Mouse (Mus musculus) myocyte (in vitro differentiated cells): ENCODE data around the gene Sgcb. TPM values are rescaled to one million over a fixed set of nuclear protein-coding genes. Genes with fewer than 3 reads are reported as not detected.

Source experiments
- H3K27me3 ChIP-seq: one replicate; pipeline ENCODE4 v1.6.1; 2011; ENCODE audit not compliant: control insufficient read depth, insufficient read depth, insufficient read length
- H3K36me3 ChIP-seq: one replicate; pipeline ENCODE4 v1.6.1; 2011; ENCODE audit not compliant: control insufficient read depth, insufficient read depth
- H3K4me2 ChIP-seq: one replicate; pipeline ENCODE4 v1.6.1; 2011; ENCODE audit warnings: low read depth, control low read depth
- H3K4me3 ChIP-seq: one replicate; pipeline ENCODE4 v1.5.1; 2011; ENCODE audit warnings: mild to moderate bottlenecking, control low read depth, moderate library complexity
- H3K79me2 ChIP-seq: one replicate; pipeline ENCODE4 v1.6.1; 2011; ENCODE audit not compliant: control insufficient read depth, insufficient read depth
- H3ac ChIP-seq: one replicate; pipeline ENCODE4 v1.6.1; 2011; ENCODE audit not compliant: control insufficient read depth, insufficient read length
- CEBPB ChIP-seq: IDR thresholded peaks from 2 replicates; pipeline ENCODE4 v1.6.1; 2011; ENCODE audit warnings: mild to moderate bottlenecking, moderate library complexity; ENCODE audit not compliant: poor library complexity, insufficient read depth, severe bottlenecking
- E2F4 ChIP-seq: IDR thresholded peaks from one replicate; pipeline ENCODE4 v1.6.1; 2011; ENCODE audit warnings: mild to moderate bottlenecking, control low read depth, moderate library complexity; ENCODE audit not compliant: insufficient read depth
- MAX ChIP-seq: IDR thresholded peaks from one replicate; pipeline ENCODE4 v1.6.1; 2011; ENCODE audit warnings: low read depth, mild to moderate bottlenecking, control low read depth
- MYOD1 ChIP-seq, 3 experiments: IDR thresholded peaks; one replicate each; pipeline ENCODE4 v1.6.1; 2011; ENCODE audit warnings: control low read depth in 2 of 3, low read depth in 2 of 3, mild to moderate bottlenecking in 2 of 3, moderate library complexity in 1 of 3; ENCODE audit not compliant: insufficient read length in 2 of 3, control insufficient read depth in 1 of 3
- MYOG ChIP-seq, 3 experiments: IDR thresholded peaks; one replicate each; pipeline ENCODE4 v1.6.1; 2011; ENCODE audit warnings: control low read depth in 2 of 3, low read depth in 2 of 3, mild to moderate bottlenecking in 2 of 3; ENCODE audit not compliant: insufficient read length in 2 of 3, control insufficient read depth in 1 of 3, insufficient read depth in 1 of 3
- POLR2A ChIP-seq: IDR thresholded peaks from one replicate; pipeline ENCODE4 v1.6.1; 2011; ENCODE audit warnings: low read depth, mild to moderate bottlenecking, control low read depth, moderate library complexity; ENCODE audit not compliant: insufficient read length
- POLR2AphosphoS2 ChIP-seq: IDR thresholded peaks from one replicate; pipeline ENCODE4 v1.6.1; 2011; ENCODE audit warnings: low read depth, control low read depth; ENCODE audit not compliant: insufficient read length
- REST ChIP-seq: IDR thresholded peaks from one replicate; pipeline ENCODE4 v1.6.1; 2011; ENCODE audit warnings: mild to moderate bottlenecking, control low read depth, moderate library complexity; ENCODE audit not compliant: insufficient read depth, insufficient read length
- SRF ChIP-seq: IDR thresholded peaks from one replicate; pipeline ENCODE4 v1.6.1; 2011; ENCODE audit warnings: low read depth; ENCODE audit not compliant: control insufficient read depth, insufficient read length
- TCF12 ChIP-seq: IDR thresholded peaks from one replicate; pipeline ENCODE4 v1.6.1; 2011; ENCODE audit warnings: mild to moderate bottlenecking, control low read depth; ENCODE audit not compliant: poor library complexity, insufficient read depth, severe bottlenecking
- TCF3 ChIP-seq: IDR thresholded peaks from one replicate; pipeline ENCODE4 v1.6.1; 2011; ENCODE audit warnings: low read depth, control low read depth; ENCODE audit not compliant: insufficient read length
- USF1 ChIP-seq: IDR thresholded peaks from one replicate; pipeline ENCODE4 v1.6.1; 2011; ENCODE audit warnings: low read depth, mild to moderate bottlenecking, control low read depth, moderate library complexity
- polyA plus RNA-seq: library from polyadenylated mRNA; unstranded; fragments of >200 nt; fragmentation: generic; extraction: Trizol; gene quantifications from one replicate; pipeline ENCODE4 v1.2.1, GENCODE M21; 2012; ENCODE audit warnings: missing spikeins

Sgcb gene
- polyA plus RNA-seq, 1 experiment: 45.7 TPM

DNA sequence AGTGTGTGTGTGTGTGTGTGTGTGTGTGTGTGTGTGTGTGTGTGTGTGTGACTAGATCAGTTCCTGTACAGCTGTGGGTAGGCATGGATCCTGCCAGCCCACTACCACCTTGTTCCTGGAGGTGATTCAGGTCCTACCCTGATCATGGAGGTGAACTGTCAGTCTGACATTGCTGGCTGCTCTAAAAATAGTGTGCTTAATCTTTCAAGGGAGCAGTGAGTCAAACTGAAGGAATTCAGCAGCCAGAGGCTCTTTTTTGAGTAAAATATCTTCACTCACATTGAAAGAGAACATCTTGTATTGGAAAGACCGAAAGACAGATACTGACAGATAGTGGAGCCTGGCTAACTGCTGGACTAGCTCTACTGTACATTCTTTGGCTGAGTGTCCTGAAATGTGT is 41.0 kb upstream of the Sgcb start:
- Histone ChIP-seq H3K27me3 (no peaks in the 10 kb centered on the region), H3K36me3 (no peaks in the 10 kb centered on the region), H3ac (no peak overlapping the region), H3K4me3 (no peak overlapping the region), H3K79me2 (no peaks in the 10 kb centered on the region), H3K4me2 (no peak overlapping the region)
- TF ChIP-seq TCF12: no peak
- TF ChIP-seq CEBPB: no peak
- no peak for TF ChIP-seq POLR2AphosphoS2
- no peak for TF ChIP-seq MYOG (IDR thresholded peaks at IDR 0.05; ENCODE audit: control insufficient read depth in 1 of 3, insufficient read depth in 1 of 3, insufficient read length in 2 of 3, low read depth in 2 of 3)

DNA sequence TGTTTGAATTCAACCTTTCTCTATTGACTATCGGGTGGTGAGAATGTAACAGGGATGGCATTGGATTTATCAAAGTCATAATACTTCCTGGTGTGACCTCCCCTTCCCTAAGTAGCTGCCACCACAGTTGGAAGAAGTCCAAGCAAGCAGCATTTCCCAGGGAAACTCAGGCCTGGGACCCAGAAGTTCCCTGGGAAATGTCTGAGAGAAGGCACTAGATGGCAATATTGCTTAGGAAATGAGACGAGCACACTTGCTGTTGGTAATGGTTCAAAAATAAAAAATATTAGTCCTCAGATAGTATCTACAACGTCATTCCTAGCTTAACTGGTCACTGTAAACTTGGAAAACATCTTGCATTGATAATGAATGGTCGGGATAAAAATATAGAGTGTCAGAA is 38.6 kb upstream of the Sgcb start:
- H3K4me2 ChIP-seq: no peak overlapping the region
- H3K79me2 ChIP-seq: no peaks in the 10 kb centered on the region
- no peak for TF ChIP-seq CEBPB
- TF ChIP-seq USF1: no peak
- TF ChIP-seq TCF3: no peak
- no peak for TF ChIP-seq MYOG (IDR thresholded peaks at IDR 0.05; ENCODE audit: control insufficient read depth in 1 of 3, insufficient read depth in 1 of 3, insufficient read length in 2 of 3, low read depth in 2 of 3)
- TF ChIP-seq MYOD1 (IDR thresholded peaks at IDR 0.05; ENCODE audit: control insufficient read depth in 1 of 3, insufficient read length in 2 of 3, low read depth in 2 of 3): no peak
- no peak for TF ChIP-seq E2F4
- no peak for TF ChIP-seq REST
- no peak for TF ChIP-seq POLR2AphosphoS2
- no peaks in the 10 kb centered on the region for H3K36me3 ChIP-seq
- no peak overlapping the region for H3K4me3 ChIP-seq
- H3K27me3 ChIP-seq: no peaks in the 10 kb centered on the region
- H3ac ChIP-seq: no peak overlapping the region

DNA sequence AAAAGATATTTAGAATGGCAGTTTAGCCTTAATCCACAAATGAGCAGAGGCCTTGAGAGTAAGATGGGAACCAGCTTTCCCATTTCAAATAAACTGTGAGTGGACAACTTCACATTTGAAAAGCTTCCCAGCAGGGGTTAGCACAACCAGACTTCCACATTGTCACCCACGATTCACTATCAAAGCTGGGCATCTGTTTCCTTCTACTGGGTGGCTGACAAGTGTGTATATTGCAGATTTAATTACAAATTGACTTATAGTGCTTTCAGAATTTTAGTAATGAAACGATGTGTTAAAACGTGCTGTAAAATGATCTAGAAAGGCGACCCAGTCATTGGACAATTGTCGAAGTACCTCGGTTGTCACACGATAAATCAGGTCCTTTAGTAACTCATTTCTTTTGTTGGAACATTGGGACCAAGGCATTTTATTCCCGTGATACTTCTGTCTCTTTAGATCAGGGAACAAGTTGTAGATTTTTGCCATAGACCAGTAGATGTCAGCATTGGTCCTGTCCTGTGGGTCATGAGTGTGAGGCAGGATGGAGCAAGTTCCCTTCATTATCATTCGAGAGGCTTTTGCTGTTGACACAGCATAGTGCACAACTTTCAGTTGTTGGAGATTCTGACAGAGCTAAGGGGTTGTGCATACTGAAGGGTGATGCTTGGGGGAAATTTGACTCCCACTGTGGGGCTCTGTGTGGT is 36.3 kb upstream of the Sgcb start:
- no peak for TF ChIP-seq TCF3
- TF ChIP-seq REST: no peak
- no peak for TF ChIP-seq POLR2A
- H3K79me2 ChIP-seq: no peaks in the 10 kb centered on the region
- H3ac ChIP-seq: no peak overlapping the region
- H3K36me3 ChIP-seq: no peaks in the 10 kb centered on the region
- H3K4me2 ChIP-seq: no peak overlapping the region
- H3K4me3 ChIP-seq: no peak overlapping the region
- peaks cover 3% of the 10 kb centered on the region for H3K27me3 ChIP-seq

DNA sequence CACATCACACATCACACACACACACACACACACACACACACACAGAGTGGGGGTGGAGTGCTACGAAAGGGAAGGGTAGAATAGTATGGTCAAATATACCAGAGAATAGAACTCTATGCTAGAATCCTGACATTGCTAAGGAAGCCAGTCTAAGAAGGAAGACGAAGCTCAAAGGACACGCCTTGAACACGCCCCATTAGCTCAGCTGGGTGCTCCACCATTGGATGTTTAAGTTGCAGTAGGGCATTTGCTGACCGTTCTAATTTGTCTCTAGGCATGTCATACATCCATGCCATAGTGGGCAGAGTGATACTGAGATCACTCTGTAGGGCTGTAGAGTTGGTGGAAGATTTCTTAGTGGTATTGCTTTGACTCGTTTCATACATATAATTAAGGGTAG is 35.6 kb upstream of the Sgcb start:
- Histone ChIP-seq H3ac (no peak overlapping the region), H3K4me3 (no peak overlapping the region), H3K4me2 (no peak overlapping the region), H3K27me3 (peaks cover 3% of the 10 kb centered on the region), H3K36me3 (no peaks in the 10 kb centered on the region), H3K79me2 (no peaks in the 10 kb centered on the region)
- TF ChIP-seq POLR2A (no peak), MYOD1 (IDR thresholded peaks at IDR 0.05; ENCODE audit: control insufficient read depth in 1 of 3, insufficient read length in 2 of 3, low read depth in 2 of 3) (no peak), MYOG (IDR thresholded peaks at IDR 0.05; ENCODE audit: control insufficient read depth in 1 of 3, insufficient read depth in 1 of 3, insufficient read length in 2 of 3, low read depth in 2 of 3) (no peak), TCF12 (no peak), USF1 (no peak), REST (no peak)

DNA sequence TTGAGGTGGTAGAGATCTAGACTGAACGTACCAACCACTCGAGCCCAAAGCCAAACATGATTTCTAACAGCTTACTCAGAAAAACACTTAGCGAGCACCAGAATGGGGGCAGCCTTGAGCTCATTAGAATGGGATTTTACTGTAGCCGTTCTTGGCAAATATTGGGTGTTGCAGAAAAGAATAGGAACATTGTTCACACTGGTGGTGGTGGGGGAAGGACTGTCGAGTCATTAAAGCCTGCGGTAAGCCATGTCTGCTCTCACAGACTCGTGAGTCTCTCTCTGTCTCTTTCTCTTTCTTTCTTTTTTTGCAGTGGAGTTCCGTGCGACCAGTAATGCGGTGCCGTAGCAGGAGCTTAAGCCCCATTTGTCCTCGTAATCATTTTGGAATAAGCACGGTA is 29.0 kb upstream of the Sgcb start:
- no peaks in the 10 kb centered on the region for H3K36me3 ChIP-seq
- H3K27me3 ChIP-seq: peaks cover 3% of the 10 kb centered on the region
- no peak overlapping the region for H3K4me3 ChIP-seq
- no peaks in the 10 kb centered on the region for H3K79me2 ChIP-seq
- peak overlapping the region; percentile 55 for H3K4me2 ChIP-seq
- no peak for TF ChIP-seq MYOG (IDR thresholded peaks at IDR 0.05; ENCODE audit: control insufficient read depth in 1 of 3, insufficient read depth in 1 of 3, insufficient read length in 2 of 3, low read depth in 2 of 3)
- TF ChIP-seq TCF12: no peak
- TF ChIP-seq E2F4: no peak
- TF ChIP-seq POLR2A: no peak
- no peak for TF ChIP-seq CEBPB
- TF ChIP-seq REST: no peak
- no peak for TF ChIP-seq POLR2AphosphoS2
- no peak for TF ChIP-seq TCF3
- no peak for TF ChIP-seq MYOD1 (IDR thresholded peaks at IDR 0.05; ENCODE audit: control insufficient read depth in 1 of 3, insufficient read length in 2 of 3, low read depth in 2 of 3)
- TF ChIP-seq MAX: no peak
- TF ChIP-seq SRF: no peak
- no peak for TF ChIP-seq USF1
- no peak overlapping the region for H3ac ChIP-seq
